Mouse (Mus musculus): ENCODE measurements around the gene Dnaja3.
A peak's percentile ranks its signal among the peaks of the same experiment; 100 is the strongest.

The Dnaja3 gene

GRCm38 (mm10) chr16:4725780-4726527 lies 86.2 kb downstream of the Dnaja3 start, which contains the start of gene Hmox2:
Gene Hmox2, plus strand, starts transcription at chr16:4726361.
- peak; percentile 97 to 98 for DNase-seq

GRCm38 (mm10) chr16:4726528-4727128 lies 86.8 kb downstream of the Dnaja3 start:
- DNase-seq, result peak in 1 of 2 experiments; percentile 60

- DNase-seq, result no peak
These were observed 87.7 kb downstream of the Dnaja3 start for GRCm38 (mm10) chr16:4727526-4727925.

- no peak for DNase-seq
These were observed 88.2 kb downstream of the Dnaja3 start for GRCm38 (mm10) chr16:4727963-4728362.

- no peak for DNase-seq
These were observed 91.1 kb downstream of the Dnaja3 start for GRCm38 (mm10) chr16:4730776-4731358.

- no peak for DNase-seq
These were observed 96.5 kb downstream of the Dnaja3 start for GRCm38 (mm10) chr16:4736262-4736661.

- DNase-seq, result no peak
These were observed 100.2 kb downstream of the Dnaja3 start for GRCm38 (mm10) chr16:4739994-4740393.

- DNase-seq, result no peak
These were observed 102.4 kb downstream of the Dnaja3 start for GRCm38 (mm10) chr16:4742186-4742585.

- DNase-seq, result no peak
These were observed 112.4 kb downstream of the Dnaja3 start for GRCm38 (mm10) chr16:4752155-4752554.

GRCm38 (mm10) chr16:4754045-4754444 lies 114.3 kb downstream of the Dnaja3 start:
- DNase-seq, result no peak

GRCm38 (mm10) chr16:4756660-4757335 lies 117.0 kb downstream of the Dnaja3 start:
- DNase-seq, result peak; percentile 31 to 36

Measured in cerebellum, postnatal 25 days (tissue).